Mouse (Mus musculus) bone marrow, adult 2 months (tissue): Measurements from ENCODE around the gene Retreg3.

Experiments used
- CTCF ChIP-seq: fragments of 200-500 bp; IDR thresholded peaks from 2 replicates; pipeline ENCODE4 v1.5.1; 2011; ENCODE audit warnings: low read length, control low read depth; ENCODE audit not compliant: control insufficient read depth, insufficient read depth
- POLR2A ChIP-seq: fragments of 200-500 bp; IDR thresholded peaks from 2 replicates; pipeline ENCODE4 v1.6.1; 2011; ENCODE audit warnings: low read depth, mild to moderate bottlenecking, control low read depth, low read length, borderline replicate concordance; ENCODE audit not compliant: control insufficient read depth

GRCm38 (mm10) chr11:101083083-101083697 lies 36.5 kb downstream of the Retreg3 start:
- TF ChIP-seq CTCF (no peak), POLR2A (no peak)
